Mouse (Mus musculus): Measurements from ENCODE around the gene Cyfip2.

- TF ChIP-seq CTCF (IDR thresholded peaks at IDR 0.05) (no peak), EP300 (IDR thresholded peaks at IDR 0.05) (no peak)
Observed at GRCm38 (mm10) chr11:46360991-46361665, 48.5 kb upstream of the Cyfip2 start.
